In genomic region chr9:92305075-92305474, GRCm38 (mm10) we compare ENCODE assay signal across 30 mouse cellular contexts. TPM values are rescaled to one million over a fixed set of nuclear protein-coding genes. Genes with fewer than 3 reads are reported as not detected.
DNase-seq lines count a peak whose midpoint lies in the region; ATAC-seq and TF ChIP-seq lines count a peak whose summit lies in the region.
"Had no signal": no experiment of that assay in that cellular context is flagged by ENCODE, and none has a peak within 500 bp of the region (broad histone marks: within the 10 kb centered on the region; RNA-seq: fewer than 3 reads in every experiment).

No protein-coding gene starts in this region.

- no peak overlapping the region for H3K9ac ChIP-seq in ES-E14 (ENCODE audit: insufficient read depth, low read depth, low read length, poor library complexity, severe bottlenecking)
- H3K9ac ChIP-seq in intestine, embryonic 15.5 days = no peak overlapping the region
- H3K9ac ChIP-seq: heart, embryonic 15.5 days; hindbrain, embryonic 14.5 days; liver, embryonic 15.5 days; midbrain, embryonic 12.5 days; neural tube, embryonic 15.5 days had no signal

- WGBS in intestine, embryonic 15.5 days = 69% methylated on average over 8 of the region's 8 CpGs

- H3K9me3 ChIP-seq in ES-E14 (ENCODE audit: control insufficient read depth, insufficient read depth, low read depth, low read length) = no peaks in the 10 kb centered on the region
- H3K9me3 ChIP-seq in intestine, embryonic 15.5 days = no peaks in the 10 kb centered on the region
- H3K9me3 ChIP-seq: heart, embryonic 15.5 days; limb, embryonic 10.5 days; liver, embryonic 15.5 days; midbrain, embryonic 12.5 days; neural tube, embryonic 15.5 days had no signal

- peak; percentile 42; the same call in 1 of the 2 replicates for ATAC-seq in intestine, embryonic 15.5 days
- no peak for ATAC-seq in megakaryocyte-erythroid progenitor cell, adult 5-6 weeks (replicated peaks; ENCODE audit: low FRiP score, low TSS enrichment, poor library complexity, severe bottlenecking)

- no peaks in the 10 kb centered on the region for H3K27me3 ChIP-seq in testis, adult 2 months (ENCODE audit: control insufficient read depth, insufficient read depth, low read length)
- H3K27me3 ChIP-seq in intestine, embryonic 15.5 days (replicated peaks) = no peaks in the 10 kb centered on the region
- H3K27me3 ChIP-seq: heart, embryonic 15.5 days; liver, embryonic 15.5 days; midbrain, embryonic 12.5 days; neural tube, embryonic 15.5 days had no signal

- H3K36me3 ChIP-seq in testis, adult 2 months (ENCODE audit: control insufficient read depth, insufficient read depth, low read length) = no peaks in the 10 kb centered on the region
- H3K36me3 ChIP-seq in ES-E14 (ENCODE audit: control insufficient read depth, insufficient read depth, low read length, poor library complexity, severe bottlenecking) = no peaks in the 10 kb centered on the region
- H3K36me3 ChIP-seq in intestine, embryonic 15.5 days = no peaks in the 10 kb centered on the region
- H3K36me3 ChIP-seq: heart, embryonic 15.5 days; limb, embryonic 10.5 days; liver, embryonic 15.5 days; midbrain, embryonic 12.5 days; neural tube, embryonic 15.5 days had no signal

- H3K4me3 ChIP-seq in testis, adult 2 months (ENCODE audit: control insufficient read depth, low read depth, low read length) = peak overlapping the region; percentile 53; the same call in 1 of the 2 replicates
- H3K4me3 ChIP-seq in ES-E14 (ENCODE audit: insufficient read depth in 1 of 2, low read depth in 1 of 2, low read length in 2 of 2, poor library complexity in 1 of 2, severe bottlenecking in 1 of 2) = no peak overlapping the region
- H3K4me3 ChIP-seq in intestine, embryonic 15.5 days (replicated peaks) = no peak overlapping the region
- H3K4me3 ChIP-seq: heart, adult 2 months; heart, embryonic 15.5 days; limb, embryonic 10.5 days; liver, embryonic 15.5 days; midbrain, embryonic 12.5 days; neural tube, embryonic 15.5 days had no signal

- TF ChIP-seq POLR2A in testis, adult 2 months (IDR thresholded peaks at IDR 0.05; ENCODE audit: control insufficient read depth, low read depth, low read length) = no peak

- in situ Hi-C loops in ES-E14 (cut with MboI; ENCODE audit: low sequenced_read_pairs in 2 of 2, unreplicated experiment in 2 of 2) = no loop called here

- TF ChIP-seq CTCF in testis, adult 2 months (IDR thresholded peaks at IDR 0.05; ENCODE audit: control insufficient read depth, insufficient read depth, insufficient replicate concordance, low read depth, low read length) = no peak

- DNase-seq in testis, postnatal 10 days (ENCODE audit: low spot score) = no peak
- no peak for DNase-seq in ES-E14 (ENCODE audit: low read depth, low spot score)
- no peak for DNase-seq in spleen, adult 18-20 months
- DNase-seq in ovary, postnatal 36 days (ENCODE audit: low spot score) = no peak
- DNase-seq: adrenal gland, postnatal 14 days; cerebellum, adult 8-10 months; cerebellum, postnatal 36 days; gastrocnemius, postnatal 25 days; heart, adult 2 months; heart, postnatal 4 days; kidney, adult 2 months; liver had no signal

- no peaks in the 10 kb centered on the region for H3K4me1 ChIP-seq in testis, adult 2 months (ENCODE audit: control insufficient read depth, insufficient read depth, low read length)
- H3K4me1 ChIP-seq in ES-E14 (ENCODE audit: control insufficient read depth in 2 of 2, insufficient read depth in 2 of 2, low read length in 2 of 2, poor library complexity in 1 of 2) = no peaks in the 10 kb centered on the region
- no peaks in the 10 kb centered on the region for H3K4me1 ChIP-seq in intestine, embryonic 15.5 days (replicated peaks)
- H3K4me1 ChIP-seq: heart, embryonic 15.5 days; limb, embryonic 10.5 days; liver, embryonic 15.5 days; midbrain, embryonic 12.5 days; neural tube, embryonic 15.5 days had no signal

- H3K4me2 ChIP-seq in intestine, embryonic 15.5 days (replicated peaks) = no peak overlapping the region
- H3K4me2 ChIP-seq: heart, embryonic 15.5 days; hindbrain, embryonic 14.5 days; liver, embryonic 15.5 days; midbrain, embryonic 12.5 days; neural tube, embryonic 15.5 days had no signal

- no peak overlapping the region for H3K27ac ChIP-seq in testis, adult 2 months (ENCODE audit: control insufficient read depth, insufficient read depth, low read depth, low read length)
- H3K27ac ChIP-seq in ES-E14 (ENCODE audit: insufficient read depth, low read depth, low read length, poor library complexity, severe bottlenecking) = no peak overlapping the region
- H3K27ac ChIP-seq in intestine, embryonic 15.5 days = no peak overlapping the region
- H3K27ac ChIP-seq: heart, adult 2 months; heart, embryonic 15.5 days; hindbrain, embryonic 14.5 days; limb, embryonic 10.5 days; liver, embryonic 15.5 days; macrophage; midbrain, embryonic 12.5 days; neural tube, embryonic 15.5 days; stomach, postnatal 0 days had no signal

TF ChIP-seq in ES-E14, 5 proteins besides CTCF, POLR2A, EP300 and RAD21:
- no peak for TF ChIP-seq HCFC1 (IDR thresholded peaks at IDR 0.05; ENCODE audit: borderline replicate concordance, insufficient read depth, low read length)
- TF ChIP-seq MAFK (IDR thresholded peaks at IDR 0.05; ENCODE audit: insufficient read depth, low read depth, low read length) = peak; percentile 47; the same call in 1 of the 2 replicates
- TF ChIP-seq ZC3H11A (IDR thresholded peaks at IDR 0.05; ENCODE audit: borderline replicate concordance, low read depth, low read length) = no peak
TF ChIP-seq in ES-E14: peak in this region for 1.

RNA-seq across cellular contexts. Expression of gene 1700057G04Rik, which starts 4.1 kb away (rescaled TPM):
- polyA plus RNA-seq in testis, adult 2 months (2012; rRNA removed) = 139 and 170 TPM in 2 replicates
- not detected in 2 replicates for total RNA-seq in ES-E14 (2012; rRNA removed)
- polyA plus RNA-seq in intestine, embryonic 15.5 days (2015; fragmentation: Nextera tagmentation; extraction: Ambion mirVana) = not detected in 2 replicates
- 2.7 TPM in 1 of 2 replicates, not detected in the other for total RNA-seq in megakaryocyte-erythroid progenitor cell, adult 5-6 weeks (2014; fragmentation: Nextera tagmentation)
- total RNA-seq in megakaryocyte-erythroid progenitor cell, adult 5-6 weeks (2017) = not detected in 2 replicates
- total RNA-seq: adrenal gland, postnatal 14 days; gastrocnemius, postnatal 25 days; heart, adult 2 months; heart, postnatal 4 days; layer of hippocampus, adult 18-20 months; layer of hippocampus, postnatal 25 days; MEL had no signal
- polyA plus RNA-seq: brain, embryonic 14.5 days; forebrain, embryonic 16.5 days; heart, adult 2 months; heart, embryonic 15.5 days; hindbrain, embryonic 14.5 days; kidney, adult 2 months; limb, embryonic 10.5 days; liver, embryonic 15.5 days; lung, embryonic 16.5 days; macrophage; midbrain, embryonic 12.5 days; neural tube, embryonic 15.5 days; stomach, postnatal 0 days; urinary bladder, adult 2 months had no signal

RNA-seq across cellular contexts. Expression of gene Plscr2, which starts 29.7 kb away (rescaled TPM):
- 0.71 and 0.88 TPM in 2 replicates for polyA plus RNA-seq in testis, adult 2 months (2012; rRNA removed)
- total RNA-seq in ES-E14 (2012; rRNA removed) = 0.32 and 1.7 TPM in 2 replicates
- 1.3 TPM in 2 replicates for polyA plus RNA-seq in intestine, embryonic 15.5 days (2015; fragmentation: Nextera tagmentation; extraction: Ambion mirVana)
- 0.48 TPM in 1 of 2 replicates, not detected in the other for total RNA-seq in megakaryocyte-erythroid progenitor cell, adult 5-6 weeks (2014; fragmentation: Nextera tagmentation)
- total RNA-seq in megakaryocyte-erythroid progenitor cell, adult 5-6 weeks (2017) = 3.4 and 3.9 TPM in 2 replicates
- polyA plus RNA-seq: limb, embryonic 10.5 days; macrophage had no signal

RNA-seq across cellular contexts. Expression of gene Plscr1, which starts 55.5 kb away (rescaled TPM):
- 0.28 and 0.42 TPM in 2 replicates for polyA plus RNA-seq in testis, adult 2 months (2012; rRNA removed)
- total RNA-seq in ES-E14 (2012; rRNA removed) = 12.2 and 22.2 TPM in 2 replicates
- polyA plus RNA-seq in intestine, embryonic 15.5 days (2015; fragmentation: Nextera tagmentation; extraction: Ambion mirVana) = 95.1 and 108 TPM in 2 replicates
- total RNA-seq in megakaryocyte-erythroid progenitor cell, adult 5-6 weeks (2014; fragmentation: Nextera tagmentation) = 79.8 and 102 TPM in 2 replicates
- 103 and 137 TPM in 2 replicates for total RNA-seq in megakaryocyte-erythroid progenitor cell, adult 5-6 weeks (2017)
